Mouse (Mus musculus) intestine, postnatal 0 days (tissue): ENCODE measurements around the gene Fut4. TPM values are rescaled to one million over a fixed set of nuclear protein-coding genes. Genes with fewer than 3 reads are reported as not detected.

Source experiments
- ATAC-seq: fragments of 200-750 bp; cut with Nextera tagmentation; 2 replicates; pipeline ENCODE4 v1.8.0; 2017; ENCODE audit warnings: mild to moderate bottlenecking, moderate TSS enrichment, moderate library complexity
- H3K27ac ChIP-seq: fragments of 300-500 bp; sonication (generic); 2 replicates; pipeline ENCODE4 v1.5.1; 2014; ENCODE audit warnings: mild to moderate bottlenecking, low read depth, low read length, moderate library complexity
- H3K27me3 ChIP-seq: fragments of 300-500 bp; sonication (generic); replicated peaks from 2 replicates; pipeline ENCODE4 v1.6.1; 2014; ENCODE audit warnings: low read length, mixed read lengths; ENCODE audit not compliant: control insufficient read depth, insufficient read depth
- H3K36me3 ChIP-seq: fragments of 300-500 bp; sonication (generic); 2 replicates; pipeline ENCODE4 v1.6.1; 2014; ENCODE audit warnings: mild to moderate bottlenecking, moderate library complexity; ENCODE audit not compliant: control insufficient read depth, insufficient read depth
- H3K4me1 ChIP-seq: fragments of 300-500 bp; sonication (generic); replicated peaks from 2 replicates; pipeline ENCODE4 v1.6.1; 2014; ENCODE audit warnings: antibody characterized with exemption, low read length, mixed read lengths; ENCODE audit not compliant: control insufficient read depth, insufficient read depth
- H3K4me2 ChIP-seq: fragments of 300-500 bp; sonication (generic); replicated peaks from 2 replicates; pipeline ENCODE4 v1.6.1; 2014; ENCODE audit warnings: low read depth, mild to moderate bottlenecking, moderate library complexity
- H3K4me3 ChIP-seq: fragments of 300-500 bp; sonication (generic); 2 replicates; pipeline ENCODE4 v1.5.1; 2014; ENCODE audit warnings: low read depth, low read length
- H3K9ac ChIP-seq: fragments of 300-500 bp; sonication (generic); 2 replicates; pipeline ENCODE4 v1.6.1; 2014; ENCODE audit warnings: mild to moderate bottlenecking, low read depth, low read length
- H3K9me3 ChIP-seq: fragments of 300-500 bp; sonication (generic); 2 replicates; pipeline ENCODE4 v1.6.1; 2016; ENCODE audit warnings: mixed run types; ENCODE audit not compliant: control insufficient read depth
- CTCF ChIP-seq: sonication (generic); IDR thresholded peaks from 2 replicates; pipeline ENCODE4 v1.5.1; 2016; ENCODE audit warnings: low read depth, mild to moderate bottlenecking, control low read depth, antibody characterized with exemption, moderate library complexity
- WGBS: fragments of 180-500 bp; shearing (Covaris S2); extraction: QIAGEN DNeasy Blood & Tissue Kit; methylation state at CpG from one replicate; pipeline ENCODE4 v1.1.7; 2014; 5-methylcytosine and 5-hydroxymethylcytosine counted together
- polyA plus RNA-seq: library from polyadenylated mRNA; unstranded; fragments of >200 nt; fragmentation: Nextera tagmentation; extraction: Ambion mirVana; gene quantifications from 2 replicates; pipeline ENCODE4 v1.2.1, GENCODE M21; 2015

Gene Fut4
- polyA plus RNA-seq, 1 experiment from 2014 or later, result 2.6 TPM

- 27% methylated on average over 23 of the region's 23 CpGs for WGBS
- no peak for ATAC-seq
- H3K9ac ChIP-seq, result no peak within 1 kb of the TSS
- 0 out of 2 replicates have a peak, but pooled peaks cover 4% of the 10 kb centered on the region for H3K27me3 ChIP-seq
- TF ChIP-seq CTCF, result no peak
- no peak within 1 kb of the TSS for H3K4me3 ChIP-seq
- no peaks in the 10 kb centered on the region for H3K4me1 ChIP-seq
- no peak within 1 kb of the TSS for H3K27ac ChIP-seq
- H3K4me2 ChIP-seq, result no peak within 1 kb of the TSS
- no peaks in the 10 kb centered on the region for H3K9me3 ChIP-seq
- H3K36me3 ChIP-seq, result no peaks in the 10 kb centered on the region
These were observed 18.7 kb upstream of the Fut4 start, which contains the start of gene 1700012B09Rik for GRCm38 (mm10) chr9:14770803-14771471. TSS of gene 1700012B09Rik (minus strand) at chr9:14771030.

- H3K4me3 ChIP-seq, result no peak overlapping the region
- ATAC-seq, result no peak
- no peaks in the 10 kb centered on the region for H3K36me3 ChIP-seq
- H3K9ac ChIP-seq, result no peak overlapping the region
- TF ChIP-seq CTCF, result no peak
- WGBS, result 60% methylated on average over 6 of the region's 6 CpGs
- H3K4me1 ChIP-seq, result no peaks in the 10 kb centered on the region
- H3K27ac ChIP-seq, result no peak overlapping the region
- H3K27me3 ChIP-seq, result 0 out of 2 replicates have a peak, but pooled peaks cover 4% of the 10 kb centered on the region
- no peaks in the 10 kb centered on the region for H3K9me3 ChIP-seq
- no peak overlapping the region for H3K4me2 ChIP-seq
These were observed 17.6 kb upstream of the Fut4 start for GRCm38 (mm10) chr9:14769811-14770210.

- 23% methylated on average over 7 of the region's 7 CpGs for WGBS
- no peak for ATAC-seq
- no peak overlapping the region for H3K27ac ChIP-seq
- H3K4me3 ChIP-seq, result no peak overlapping the region
- no peak overlapping the region for H3K4me2 ChIP-seq
- no peaks in the 10 kb centered on the region for H3K9me3 ChIP-seq
- no peaks in the 10 kb centered on the region for H3K27me3 ChIP-seq
- peak; percentile 79 for TF ChIP-seq CTCF
- no peak overlapping the region for H3K9ac ChIP-seq
- no peaks in the 10 kb centered on the region for H3K4me1 ChIP-seq
- no peaks in the 10 kb centered on the region for H3K36me3 ChIP-seq
These were observed 12.6 kb upstream of the Fut4 start for GRCm38 (mm10) chr9:14764765-14765164.

GRCm38 (mm10) chr9:14759261-14759660, 7.1 kb upstream of the Fut4 start:
- Histone ChIP-seq H3K27ac (no peak overlapping the region), H3K36me3 (no peaks in the 10 kb centered on the region), H3K9ac (no peak overlapping the region), H3K4me1 (no peaks in the 10 kb centered on the region), H3K4me3 (no peak overlapping the region), H3K4me2 (no peak overlapping the region), H3K9me3 (no peaks in the 10 kb centered on the region), H3K27me3 (no peaks in the 10 kb centered on the region)
- ATAC-seq, result no peak
- no peak for TF ChIP-seq CTCF

- H3K27me3 ChIP-seq, result no peaks in the 10 kb centered on the region
- no peak overlapping the region for H3K4me3 ChIP-seq
- no peaks in the 10 kb centered on the region for H3K36me3 ChIP-seq
- no peaks in the 10 kb centered on the region for H3K9me3 ChIP-seq
- H3K27ac ChIP-seq, result no peak overlapping the region
- TF ChIP-seq CTCF, result no peak
- no peak for ATAC-seq
- no peaks in the 10 kb centered on the region for H3K4me1 ChIP-seq
- H3K9ac ChIP-seq, result no peak overlapping the region
- H3K4me2 ChIP-seq, result no peak overlapping the region
- WGBS, result 58% methylated on average over 7 of the region's 7 CpGs
These were observed 6.4 kb upstream of the Fut4 start for GRCm38 (mm10) chr9:14758590-14758989.

GRCm38 (mm10) chr9:14754469-14754868, 2.3 kb upstream of the Fut4 start:
- Histone ChIP-seq H3K27ac (no peak overlapping the region), H3K4me2 (no peak overlapping the region), H3K4me3 (no peak overlapping the region), H3K36me3 (no peaks in the 10 kb centered on the region), H3K4me1 (0 out of 2 replicates have a peak, but pooled peaks cover 6% of the 10 kb centered on the region), H3K9ac (no peak overlapping the region), H3K27me3 (no peaks in the 10 kb centered on the region), H3K9me3 (no peaks in the 10 kb centered on the region)
- 42% methylated on average over 3 of the region's 3 CpGs for WGBS
- TF ChIP-seq CTCF, result no peak
- ATAC-seq, result peak; percentile 79
